Mouse (Mus musculus) heart, adult 9 months (tissue): ENCODE data around the gene Eif3i.
"Not testable (repeated sequence)": the region's sequence is repeated elsewhere in the genome, so short reads cannot be mapped to it uniquely, and the experiment has no call there.

ENCODE experiments used
- DNase-seq, 2 experiments: peaks; one replicate each; pipeline ENCODE4 v3.0.0; 2022; ENCODE audit warnings: low spot score in 2 of 2

The Eif3i gene

GRCm38 (mm10) chr4:129573430-129573829 is 27.0 kb downstream of the Eif3i start, which contains the start of gene Lck:
Lck (minus strand) TSS chr4:129573641.
- DNase-seq, result no peak

GRCm38 (mm10) chr4:129573093-129573370 is 27.4 kb downstream of the Eif3i start:
- no peak for DNase-seq

- no peak for DNase-seq
Measured at GRCm38 (mm10) chr4:129572236-129573092, 28.0 kb downstream of the Eif3i start.

GRCm38 (mm10) chr4:129571551-129572084 is 28.8 kb downstream of the Eif3i start:
- no peak for DNase-seq

GRCm38 (mm10) chr4:129570028-129570427 is 30.4 kb downstream of the Eif3i start:
- DNase-seq, result no peak

- DNase-seq, result no peak
Measured at GRCm38 (mm10) chr4:129568366-129568765, 32.1 kb downstream of the Eif3i start.

GRCm38 (mm10) chr4:129565139-129565538 is 35.3 kb downstream of the Eif3i start:
- DNase-seq, result no peak

GRCm38 (mm10) chr4:129563718-129564117 is 36.7 kb downstream of the Eif3i start:
- no peak for DNase-seq

- no peak for DNase-seq
Measured at GRCm38 (mm10) chr4:129561184-129561583, 39.3 kb downstream of the Eif3i start.

- no peak for DNase-seq
Measured at GRCm38 (mm10) chr4:129558321-129558955, 42.0 kb downstream of the Eif3i start.

- no peak for DNase-seq
Measured at GRCm38 (mm10) chr4:129557256-129557808, 43.1 kb downstream of the Eif3i start.

- peak; percentile 77 to 84 for DNase-seq
Measured at GRCm38 (mm10) chr4:129556532-129557223, 43.8 kb downstream of the Eif3i start.

GRCm38 (mm10) chr4:129555862-129556531 is 44.5 kb downstream of the Eif3i start:
- DNase-seq, result peak in 1 of 2 experiments; percentile 15

- DNase-seq, result peak in 1 of 2 experiments; percentile 33
Measured at GRCm38 (mm10) chr4:129555421-129555861, 45.0 kb downstream of the Eif3i start.

GRCm38 (mm10) chr4:129554512-129554911 is 45.9 kb downstream of the Eif3i start:
- not testable (repeated sequence) for DNase-seq

GRCm38 (mm10) chr4:129550295-129550694 is 50.2 kb downstream of the Eif3i start:
- DNase-seq, result no peak

GRCm38 (mm10) chr4:129549306-129549705 is 51.1 kb downstream of the Eif3i start:
- no peak for DNase-seq

GRCm38 (mm10) chr4:129547631-129548030 is 52.8 kb downstream of the Eif3i start:
- DNase-seq, result not testable (repeated sequence)

GRCm38 (mm10) chr4:129544106-129544505 is 56.3 kb downstream of the Eif3i start:
- no peak for DNase-seq

GRCm38 (mm10) chr4:129542592-129543141 is 57.8 kb downstream of the Eif3i start, which contains the start of gene Hdac1:
Hdac1 (minus strand) TSS chr4:129542713.
- DNase-seq, result peak; percentile 97 to 98
